Mouse (Mus musculus) cerebellum, postnatal 14 days (tissue): ENCODE results near the gene Gm20521.
"Not testable (repeated sequence)": the region's sequence is repeated elsewhere in the genome, so short reads cannot be mapped to it uniquely, and the experiment has no call there.

Experiments used
- DNase-seq, 2 experiments: peaks; one replicate each; pipeline ENCODE4 v3.0.0; 2021; ENCODE audit warnings: mixed read lengths in 2 of 2

Gm20521 gene

GRCm38 (mm10) chr14:54937361-54938182, 54.3 kb downstream of the Gm20521 start:
- DNase-seq: no peak

GRCm38 (mm10) chr14:54938431-54939219, 55.4 kb downstream of the Gm20521 start:
- no peak for DNase-seq

GRCm38 (mm10) chr14:54939434-54940175, 56.4 kb downstream of the Gm20521 start:
- DNase-seq: peak; percentile 68 to 69

- no peak for DNase-seq
These were observed 56.9 kb downstream of the Gm20521 start for GRCm38 (mm10) chr14:54940176-54940530.

GRCm38 (mm10) chr14:54941024-54941978, 58.1 kb downstream of the Gm20521 start:
- no peak for DNase-seq

- no peak for DNase-seq
These were observed 59.2 kb downstream of the Gm20521 start for GRCm38 (mm10) chr14:54942479-54942878.

GRCm38 (mm10) chr14:54943971-54944370, 60.7 kb downstream of the Gm20521 start:
- DNase-seq: no peak

- no peak for DNase-seq
These were observed 61.7 kb downstream of the Gm20521 start for GRCm38 (mm10) chr14:54944939-54945338.

- no peak for DNase-seq
These were observed 62.9 kb downstream of the Gm20521 start for GRCm38 (mm10) chr14:54945975-54946704.

GRCm38 (mm10) chr14:54947008-54947407, 63.8 kb downstream of the Gm20521 start:
- DNase-seq: not testable (repeated sequence)
